Mouse (Mus musculus) forebrain, embryonic 12.5 days (tissue): ENCODE measurements around the gene Pck2. TPM values are rescaled to one million over a fixed set of nuclear protein-coding genes. Genes with fewer than 3 reads are reported as not detected.

Source experiments
- ATAC-seq: fragments of 200-750 bp; cut with Nextera tagmentation; 2 replicates; pipeline ENCODE4 v1.8.0; 2017; ENCODE audit warnings: moderate TSS enrichment; ENCODE audit not compliant: low FRiP score
- H3K27ac ChIP-seq: fragments of 300-500 bp; sonication (generic); 2 replicates; pipeline ENCODE4 v1.5.1; 2016; ENCODE audit warnings: mild to moderate bottlenecking
- H3K27me3 ChIP-seq: fragments of 300-500 bp; sonication (generic); 2 replicates; pipeline ENCODE4 v1.6.1; 2016; ENCODE audit warnings: mild to moderate bottlenecking
- H3K36me3 ChIP-seq: fragments of 300-500 bp; sonication (generic); replicated peaks from 2 replicates; pipeline ENCODE4 v1.6.1; 2016; ENCODE audit warnings: mild to moderate bottlenecking
- H3K4me1 ChIP-seq: fragments of 300-500 bp; sonication (generic); 2 replicates; pipeline ENCODE4 v1.6.1; 2016
- H3K4me2 ChIP-seq: fragments of 300-500 bp; sonication (generic); 2 replicates; pipeline ENCODE4 v1.6.1; 2016; ENCODE audit warnings: mild to moderate bottlenecking, moderate library complexity
- H3K4me3 ChIP-seq: fragments of 300-500 bp; sonication (generic); replicated peaks from 2 replicates; pipeline ENCODE4 v1.5.1; 2016; ENCODE audit warnings: mild to moderate bottlenecking
- H3K9ac ChIP-seq: fragments of 300-500 bp; sonication (generic); 2 replicates; pipeline ENCODE4 v1.6.1; 2016; ENCODE audit warnings: mild to moderate bottlenecking
- H3K9me3 ChIP-seq: fragments of 300-500 bp; sonication (generic); 2 replicates; pipeline ENCODE4 v1.6.1; 2016
- WGBS: fragments of 180-500 bp; shearing (Covaris S2); methylation state at CpG from one replicate; pipeline ENCODE4 v1.1.7; 2016; 5-methylcytosine and 5-hydroxymethylcytosine counted together
- polyA plus RNA-seq: library from polyadenylated mRNA; unstranded; fragments of >200 nt; fragmentation: Nextera tagmentation; extraction: Ambion mirVana; gene quantifications from 2 replicates; pipeline ENCODE4 v1.2.1, GENCODE M21; 2016

Pck2 gene
- polyA plus RNA-seq, 1 experiment from 2014 or later, result 19.8 TPM

DNA sequence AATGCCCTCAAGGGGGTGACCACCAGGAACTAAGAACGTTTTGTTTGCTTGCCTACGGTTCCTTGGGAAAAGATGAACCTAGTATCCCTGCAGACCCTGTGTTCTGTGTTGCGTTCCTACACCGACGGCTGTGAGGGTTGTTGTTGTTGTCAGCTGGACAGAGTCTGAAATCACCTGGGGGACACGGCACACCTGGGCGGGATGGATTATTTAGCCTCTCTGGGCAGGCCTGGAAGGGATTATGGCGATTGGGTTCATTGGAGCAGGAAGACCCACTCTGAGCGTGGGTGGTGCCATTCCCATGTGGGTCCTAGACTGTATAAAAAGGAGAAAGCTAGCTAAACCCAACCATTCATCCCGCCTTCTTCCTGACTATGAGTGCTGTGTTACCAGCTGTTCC, 21.8 kb downstream of the Pck2 start:
- ATAC-seq, result no peak
- H3K4me1 ChIP-seq, result peaks cover 17% of the 10 kb centered on the region

DNA sequence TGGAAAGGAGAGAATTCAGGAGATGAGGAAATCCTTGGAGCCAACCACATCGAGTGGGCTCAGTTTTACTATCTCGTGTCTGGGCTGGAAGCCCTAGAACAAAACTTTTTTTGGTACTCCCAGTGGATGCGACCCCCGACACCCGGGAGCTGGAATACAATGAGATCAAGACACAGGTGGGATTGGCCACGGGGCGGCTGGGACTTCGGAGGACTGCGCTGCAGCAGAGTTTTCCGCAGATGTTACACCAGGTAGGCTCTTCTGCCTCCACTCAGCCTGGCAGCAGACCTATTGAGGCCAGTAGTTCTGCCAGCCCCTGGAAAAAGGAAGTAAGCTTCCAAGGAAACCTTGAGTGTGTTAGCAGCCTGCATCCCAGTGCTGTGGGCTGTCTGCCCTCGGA, 23.2 kb downstream of the Pck2 start:
- H3K9me3 ChIP-seq, result no peaks in the 10 kb centered on the region
- no peak overlapping the region for H3K27ac ChIP-seq
- H3K4me3 ChIP-seq, result no peak overlapping the region
- H3K27me3 ChIP-seq, result no peaks in the 10 kb centered on the region
- no peak for ATAC-seq
- no peak overlapping the region for H3K9ac ChIP-seq
- H3K4me1 ChIP-seq, result peaks cover 17% of the 10 kb centered on the region
- 88% methylated on average over 11 of the region's 11 CpGs for WGBS
- peaks cover 49% of the 10 kb centered on the region for H3K36me3 ChIP-seq
- H3K4me2 ChIP-seq, result no peak overlapping the region

More for the DNA sequence above, 21.8 kb downstream of the Pck2 start:
- H3K36me3 ChIP-seq, result peaks cover 35% of the 10 kb centered on the region
- H3K4me2 ChIP-seq, result no peak overlapping the region
- H3K27me3 ChIP-seq, result no peaks in the 10 kb centered on the region
- no peak overlapping the region for H3K9ac ChIP-seq
- 85% methylated on average over 10 of the region's 10 CpGs for WGBS
- H3K9me3 ChIP-seq, result no peaks in the 10 kb centered on the region
- no peak overlapping the region for H3K27ac ChIP-seq
- H3K4me3 ChIP-seq, result no peak overlapping the region

DNA sequence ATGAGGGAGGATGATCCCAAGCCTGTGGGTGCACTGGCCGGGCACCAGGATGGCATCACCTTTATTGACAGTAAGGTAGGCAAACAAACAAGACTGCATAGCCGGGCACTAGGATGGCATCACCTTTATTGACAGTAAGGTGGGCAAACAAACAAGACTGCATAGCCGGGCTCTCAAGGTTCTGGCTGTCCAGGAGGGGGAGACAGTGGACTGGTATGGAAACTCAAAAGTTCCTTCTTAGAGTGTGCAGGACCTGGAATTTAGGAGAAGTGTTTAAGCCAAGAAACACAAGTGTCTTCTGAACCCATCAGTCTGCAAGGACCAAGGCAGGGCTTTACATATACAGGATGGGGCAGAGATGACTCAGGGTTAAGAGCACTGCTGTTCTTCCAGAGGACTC, 25.7 kb downstream of the Pck2 start:
- H3K4me3 ChIP-seq, result no peak overlapping the region
- 81% methylated on average over 3 of the region's 3 CpGs for WGBS
- H3K36me3 ChIP-seq, result peaks cover 62% of the 10 kb centered on the region
- no peaks in the 10 kb centered on the region for H3K9me3 ChIP-seq
- H3K27me3 ChIP-seq, result no peaks in the 10 kb centered on the region
- ATAC-seq, result no peak
- peaks cover 14% of the 10 kb centered on the region for H3K4me1 ChIP-seq
- no peak overlapping the region for H3K9ac ChIP-seq
- no peak overlapping the region for H3K4me2 ChIP-seq
- no peak overlapping the region for H3K27ac ChIP-seq

DNA sequence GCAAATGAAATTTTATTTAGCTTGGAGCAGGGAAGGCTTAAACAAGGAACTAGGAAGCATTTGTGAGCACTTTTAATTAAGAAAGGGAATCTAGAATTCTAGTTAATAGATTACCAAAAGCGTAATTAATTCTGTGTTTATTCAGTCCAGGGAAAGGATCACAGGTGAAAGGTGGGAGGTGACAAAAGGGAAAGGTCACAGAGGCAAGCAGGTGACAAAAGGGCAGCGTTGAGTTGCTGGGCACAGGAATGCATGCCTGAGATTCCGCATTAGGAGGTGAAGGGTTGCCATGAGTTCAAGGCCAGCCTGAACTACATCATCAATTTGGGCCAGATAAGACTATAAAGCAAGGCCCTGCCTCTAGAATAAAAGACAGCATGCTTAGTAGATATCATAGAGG, 27.4 kb downstream of the Pck2 start:
- ATAC-seq, result no peak
- Histone ChIP-seq H3K4me3 (no peak overlapping the region), H3K4me1 (no peaks in the 10 kb centered on the region), H3K36me3 (peaks cover 62% of the 10 kb centered on the region), H3K9ac (no peak overlapping the region), H3K27me3 (no peaks in the 10 kb centered on the region), H3K9me3 (no peaks in the 10 kb centered on the region), H3K4me2 (no peak overlapping the region), H3K27ac (no peak overlapping the region)
- 91% methylated on average over 3 of the region's 3 CpGs for WGBS

DNA sequence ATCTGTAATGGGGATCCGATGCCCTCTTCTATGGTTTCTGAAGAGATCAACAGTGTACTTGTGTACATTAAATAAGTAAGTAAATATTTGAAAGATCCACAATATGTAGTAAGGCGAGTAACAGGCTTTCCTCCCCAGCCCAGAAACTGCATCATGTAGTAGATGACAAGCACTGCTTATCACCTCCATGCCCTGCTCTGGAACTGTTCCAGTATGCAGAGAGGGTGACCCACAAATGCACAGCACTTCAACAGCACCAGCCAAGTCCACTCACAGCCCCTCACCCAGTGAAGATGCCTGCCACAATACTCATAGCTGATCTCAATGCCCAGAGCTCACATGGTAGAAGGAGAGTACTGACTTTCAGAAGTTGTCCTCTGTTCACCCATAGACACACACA, 30.5 kb downstream of the Pck2 start:
- H3K27me3 ChIP-seq, result no peaks in the 10 kb centered on the region
- peaks cover 40% of the 10 kb centered on the region for H3K36me3 ChIP-seq
- no peaks in the 10 kb centered on the region for H3K4me1 ChIP-seq
- no peak overlapping the region for H3K4me3 ChIP-seq
- H3K9me3 ChIP-seq, result no peaks in the 10 kb centered on the region
- H3K4me2 ChIP-seq, result no peak overlapping the region
- H3K9ac ChIP-seq, result no peak overlapping the region
- 87% methylated on average over 2 of the region's 2 CpGs for WGBS
- ATAC-seq, result no peak
- no peak overlapping the region for H3K27ac ChIP-seq

DNA sequence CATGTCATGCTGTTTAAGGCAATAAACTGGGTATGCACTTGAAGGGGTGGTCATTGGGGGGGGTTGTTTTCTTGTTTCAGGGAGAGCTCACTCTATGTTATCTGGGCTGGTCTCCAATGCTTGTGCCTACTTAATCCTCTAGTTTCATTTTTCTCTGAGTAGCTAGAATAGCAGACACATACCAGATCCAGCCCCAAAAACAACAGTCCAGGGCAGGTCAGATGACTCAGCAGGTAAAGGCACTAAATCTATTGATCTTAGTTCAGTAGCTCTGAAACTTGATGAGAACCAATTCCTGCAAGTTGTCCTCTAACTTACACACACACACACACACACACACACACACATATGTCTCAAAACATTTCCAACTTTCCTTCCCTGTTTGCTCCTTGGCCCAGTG, 31.7 kb downstream of the Pck2 start:
- H3K9me3 ChIP-seq, result no peaks in the 10 kb centered on the region
- H3K36me3 ChIP-seq, result peaks cover 28% of the 10 kb centered on the region
- H3K4me1 ChIP-seq, result no peaks in the 10 kb centered on the region
- H3K27ac ChIP-seq, result no peak overlapping the region
- ATAC-seq, result no peak
- H3K27me3 ChIP-seq, result no peaks in the 10 kb centered on the region
- no peak overlapping the region for H3K4me3 ChIP-seq
- no peak overlapping the region for H3K4me2 ChIP-seq
- no peak overlapping the region for H3K9ac ChIP-seq

DNA sequence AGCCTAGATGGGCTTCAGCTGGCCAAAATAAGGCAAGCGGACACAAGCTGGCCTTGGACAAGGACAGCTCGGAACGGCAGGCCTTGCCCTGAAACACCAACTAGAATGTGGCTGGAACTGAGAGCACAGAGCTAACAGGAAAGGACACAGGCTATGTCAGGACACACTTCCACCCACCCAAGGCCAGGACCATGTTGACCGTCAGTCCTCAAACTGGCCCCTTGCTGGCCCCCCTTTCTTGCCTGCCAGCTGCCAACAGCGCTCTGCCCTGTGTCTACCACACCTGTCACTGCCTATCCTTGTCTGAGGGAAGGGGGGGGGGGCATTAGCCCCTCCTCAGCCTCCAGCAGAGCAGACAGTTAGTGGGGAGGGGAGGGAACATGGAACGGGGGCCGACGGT, 35.2 kb downstream of the Pck2 start, which contains the start of gene Fitm1:
Gene Fitm1 (plus strand): TSS at position 316 of the 400 bp plus-strand sequence.
- WGBS, result 78% methylated on average over 7 of the region's 8 CpGs
- peaks cover 12% of the 10 kb centered on the region for H3K4me1 ChIP-seq
- no peaks in the 10 kb centered on the region for H3K27me3 ChIP-seq
- no peak within 1 kb of the TSS for H3K4me3 ChIP-seq
- no peak within 1 kb of the TSS for H3K4me2 ChIP-seq
- no peak for ATAC-seq
- no peaks in the 10 kb centered on the region for H3K9me3 ChIP-seq
- no peak within 1 kb of the TSS for H3K9ac ChIP-seq
- H3K27ac ChIP-seq, result no peak within 1 kb of the TSS
- H3K36me3 ChIP-seq, result peaks cover 4% of the 10 kb centered on the region

DNA sequence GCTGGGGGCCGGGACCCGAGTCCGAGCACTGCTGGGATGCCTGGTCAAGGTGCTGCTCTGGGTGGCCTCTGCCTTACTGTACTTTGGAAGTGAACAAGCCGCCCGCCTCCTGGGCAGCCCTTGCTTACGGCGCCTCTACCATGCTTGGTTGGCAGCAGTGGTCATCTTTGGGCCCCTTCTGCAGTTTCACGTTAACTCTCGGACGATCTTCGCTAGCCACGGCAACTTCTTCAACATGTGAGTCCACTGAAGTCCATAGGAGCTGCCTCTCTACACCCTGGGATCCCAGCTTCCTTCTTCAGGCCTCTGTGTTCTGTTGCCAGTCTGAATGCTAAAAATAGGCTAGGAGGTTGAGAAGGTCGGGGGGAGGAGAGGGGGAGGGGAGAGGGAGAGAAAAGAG, 35.6 kb downstream of the Pck2 start:
- Histone ChIP-seq H3K4me1 (peaks cover 12% of the 10 kb centered on the region), H3K9ac (no peak overlapping the region), H3K4me2 (no peak overlapping the region), H3K4me3 (no peak overlapping the region), H3K27ac (no peak overlapping the region), H3K27me3 (no peaks in the 10 kb centered on the region), H3K9me3 (no peaks in the 10 kb centered on the region), H3K36me3 (peaks cover 8% of the 10 kb centered on the region)
- WGBS, result 82% methylated on average over 13 of the region's 13 CpGs
- no peak for ATAC-seq

DNA sequence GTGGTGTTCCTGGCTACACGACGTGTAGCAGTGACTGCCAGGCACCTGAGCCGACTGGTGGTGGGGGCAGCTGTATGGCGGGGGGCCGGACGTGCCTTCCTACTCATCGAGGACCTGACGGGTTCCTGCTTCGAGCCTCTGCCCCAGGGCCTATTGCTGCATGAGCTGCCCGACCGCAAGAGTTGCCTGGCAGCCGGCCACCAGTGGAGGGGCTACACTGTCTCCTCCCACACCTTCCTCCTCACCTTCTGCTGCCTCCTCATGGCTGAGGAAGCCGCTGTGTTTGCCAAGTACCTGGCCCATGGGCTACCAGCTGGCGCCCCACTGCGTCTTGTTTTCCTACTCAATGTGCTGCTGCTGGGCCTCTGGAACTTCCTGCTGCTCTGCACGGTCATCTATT, 36.3 kb downstream of the Pck2 start:
- no peak overlapping the region for H3K27ac ChIP-seq
- 86% methylated on average over 16 of the region's 16 CpGs for WGBS

DNA sequence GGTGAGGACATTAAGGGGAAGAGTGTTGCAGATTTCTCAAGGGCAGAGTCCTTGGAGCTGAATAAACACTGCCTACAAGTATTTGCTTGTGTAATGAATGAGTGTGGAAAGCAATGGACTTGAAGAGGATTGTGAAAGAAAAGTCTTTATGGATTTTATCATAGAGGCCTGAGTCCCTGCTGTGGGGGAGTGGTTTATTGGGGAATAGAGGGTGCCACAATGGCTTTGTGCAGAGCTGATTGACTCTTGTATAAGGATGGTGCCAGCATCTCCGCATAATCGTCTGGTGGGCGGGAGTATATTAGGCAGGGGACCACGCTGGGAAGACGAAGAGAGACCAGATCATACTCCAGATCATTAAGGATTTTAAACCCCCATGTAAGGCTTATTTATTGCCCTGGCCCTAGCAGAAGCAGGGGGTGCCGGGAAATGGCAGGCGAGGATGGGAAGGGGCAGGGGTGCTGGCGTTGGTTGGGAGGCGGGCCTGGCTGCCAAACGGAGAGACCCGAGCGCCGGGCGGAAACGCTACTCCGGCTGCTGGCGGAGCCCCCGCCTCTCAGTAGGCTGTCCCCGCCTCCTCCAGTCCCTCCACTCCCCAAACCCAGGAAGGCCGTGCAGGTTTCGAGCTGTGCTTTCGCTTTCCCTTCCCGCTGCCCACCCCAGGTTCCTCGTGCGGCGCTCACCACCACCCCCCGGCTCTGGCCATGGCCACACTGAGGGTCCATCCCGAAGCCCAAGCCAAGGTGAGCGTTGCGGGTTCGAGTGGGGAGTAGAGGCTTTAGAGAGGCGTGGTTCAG, 38.0 kb downstream of the Pck2 start, which contains the start of gene Psme1:
Gene Psme1 (plus strand): TSS at position 253 of the 797 bp plus-strand sequence.
- Histone ChIP-seq H3K4me3 (peak within 1 kb of the TSS; percentile 67), H3K27me3 (no peaks in the 10 kb centered on the region), H3K27ac (peak within 1 kb of the TSS; percentile 80), H3K9ac (peak within 1 kb of the TSS; percentile 86), H3K4me1 (peaks cover 12% of the 10 kb centered on the region), H3K4me2 (peak within 1 kb of the TSS; percentile 88), H3K9me3 (no peaks in the 10 kb centered on the region), H3K36me3 (peaks cover 18% of the 10 kb centered on the region)
- 3% methylated on average over 32 of the region's 32 CpGs for WGBS
- ATAC-seq, result peak; percentile 94

More for the DNA sequence above, 36.3 kb downstream of the Pck2 start:
- Histone ChIP-seq H3K4me3 (no peak overlapping the region), H3K9me3 (no peaks in the 10 kb centered on the region), H3K36me3 (peaks cover 13% of the 10 kb centered on the region), H3K27me3 (no peaks in the 10 kb centered on the region), H3K4me2 (no peak overlapping the region), H3K4me1 (peaks cover 12% of the 10 kb centered on the region), H3K9ac (no peak overlapping the region)
- no peak for ATAC-seq

DNA sequence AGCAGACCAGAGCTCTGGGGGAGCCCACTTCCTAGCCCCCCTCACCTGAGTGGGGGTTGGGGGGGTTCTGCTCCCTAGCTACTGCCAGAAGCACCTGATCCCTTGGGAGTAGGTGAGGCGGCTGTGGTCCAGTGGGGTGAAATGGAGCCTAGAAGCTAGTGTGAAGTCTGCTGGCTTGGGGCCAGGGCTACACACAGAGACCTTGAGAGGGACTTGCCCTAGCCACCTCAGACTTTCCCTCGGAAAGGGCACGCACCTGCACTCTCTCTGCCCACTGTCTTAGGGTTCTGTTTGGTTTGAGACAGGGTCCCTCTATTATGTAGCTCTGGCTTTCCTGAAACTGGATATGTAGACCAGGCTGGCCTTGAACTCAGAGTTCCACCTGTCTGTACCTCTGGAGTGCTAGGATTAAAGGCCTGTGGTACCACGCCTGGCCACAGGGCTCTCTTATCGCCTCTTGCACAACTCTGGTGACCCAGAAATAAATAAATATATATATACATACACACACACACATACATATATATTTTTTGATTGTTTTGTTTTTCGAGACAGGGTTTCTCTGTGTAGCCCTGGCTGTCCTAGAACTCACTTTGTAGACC, 38.7 kb downstream of the Pck2 start:
- Histone ChIP-seq H3K9me3 (no peaks in the 10 kb centered on the region), H3K27ac (peak overlapping the region; percentile 80), H3K4me2 (peak overlapping the region; percentile 88), H3K4me3 (peak overlapping the region; percentile 67), H3K4me1 (peaks cover 12% of the 10 kb centered on the region), H3K27me3 (no peaks in the 10 kb centered on the region; the same call in 1 of the 2 replicates), H3K9ac (peak overlapping the region; percentile 86), H3K36me3 (peaks cover 18% of the 10 kb centered on the region)
- WGBS, result 31% methylated on average over 6 of the region's 6 CpGs
- ATAC-seq, result peak; percentile 63

DNA sequence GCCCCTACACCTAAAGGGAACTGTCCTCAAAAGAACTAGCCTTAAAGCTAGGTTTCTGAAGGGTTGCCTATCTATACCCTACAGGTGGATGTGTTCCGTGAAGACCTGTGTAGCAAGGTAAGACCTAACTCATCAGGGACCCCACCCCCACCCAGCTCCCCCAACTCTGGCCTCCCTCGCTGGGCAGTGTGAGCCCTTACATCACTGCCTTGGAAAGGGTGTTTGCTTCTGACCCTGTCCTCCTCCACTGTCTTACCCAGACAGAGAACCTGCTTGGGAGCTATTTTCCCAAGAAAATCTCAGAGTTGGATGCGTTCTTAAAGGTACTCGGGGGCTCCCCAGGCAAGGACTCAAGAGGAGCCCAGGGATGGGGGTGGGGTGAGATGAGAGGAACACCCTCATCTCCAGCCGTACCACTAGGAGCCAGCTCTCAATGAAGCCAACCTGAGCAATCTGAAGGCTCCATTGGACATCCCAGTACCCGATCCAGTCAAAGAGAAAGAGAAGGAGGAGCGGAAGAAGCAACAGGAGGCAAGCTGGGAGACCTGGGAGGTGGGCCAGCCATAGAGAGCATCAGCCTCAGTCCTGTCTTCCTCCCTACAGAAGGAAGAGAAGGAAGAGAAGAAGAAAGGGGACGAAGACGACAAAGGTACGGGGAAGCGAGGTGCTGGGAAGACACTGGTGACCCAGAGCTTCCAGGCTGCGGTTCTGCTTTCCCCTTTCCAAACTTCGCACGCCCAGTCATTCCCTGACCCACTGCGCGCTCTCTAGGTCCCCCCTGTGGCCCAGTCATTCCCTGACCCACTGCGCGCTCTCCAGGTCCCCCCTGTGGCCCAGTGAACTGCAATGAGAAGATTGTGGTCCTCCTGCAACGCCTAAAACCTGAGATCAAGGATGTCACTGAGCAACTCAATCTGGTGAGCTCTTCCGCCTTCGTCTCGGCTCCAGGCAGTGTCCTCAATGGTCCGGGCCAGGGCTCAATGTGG, 39.7 kb downstream of the Pck2 start:
- WGBS, result 83% methylated on average over 23 of the region's 23 CpGs
- Histone ChIP-seq H3K9me3 (no peaks in the 10 kb centered on the region), H3K36me3 (peaks cover 18% of the 10 kb centered on the region), H3K4me2 (no peak overlapping the region), H3K4me3 (no peak overlapping the region), H3K27me3 (peaks cover 9% of the 10 kb centered on the region; the same call in 1 of the 2 replicates), H3K4me1 (peaks cover 15% of the 10 kb centered on the region), H3K9ac (no peak overlapping the region), H3K27ac (no peak overlapping the region)
- ATAC-seq, result no peak
